ENCODE assay signal across 16 mouse cellular contexts in the genomic region with DNA sequence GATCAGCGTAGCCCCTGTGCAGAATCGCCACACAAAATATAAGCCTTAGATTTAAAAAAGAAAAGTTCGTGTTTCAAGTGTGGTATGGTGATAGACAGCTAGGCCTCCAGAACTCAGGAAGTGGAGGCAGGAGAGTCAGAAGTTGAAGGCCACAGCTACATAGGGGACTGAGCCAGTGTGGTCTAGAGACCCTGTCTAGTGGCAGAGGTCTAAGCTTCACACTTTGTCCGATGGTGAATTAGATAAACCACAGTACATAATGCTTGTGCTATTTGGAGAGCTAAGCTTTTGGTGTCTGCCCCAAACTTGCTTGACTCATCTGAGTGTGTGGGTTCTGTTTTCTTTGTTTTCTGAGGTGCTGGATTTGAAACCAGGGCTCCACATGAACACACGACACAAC. TPM values are rescaled to one million over a fixed set of nuclear protein-coding genes. Genes with fewer than 3 reads are reported as not detected.
"Had no signal": no experiment of that assay in that cellular context is flagged by ENCODE, and none has a peak within 500 bp of the region (broad histone marks: within the 10 kb centered on the region; RNA-seq: fewer than 3 reads in every experiment).

No protein-coding gene starts in this region.

- H3K9me3 ChIP-seq: heart, embryonic 10.5 days; heart, embryonic 12.5 days; hindbrain, embryonic 10.5 days; hindbrain, embryonic 12.5 days; intestine, embryonic 15.5 days; limb, embryonic 13.5 days; limb, embryonic 15.5 days had no signal

- H3K9ac ChIP-seq: heart, embryonic 12.5 days; hindbrain, embryonic 12.5 days; hindbrain, embryonic 14.5 days; intestine, embryonic 15.5 days; limb, embryonic 13.5 days; limb, embryonic 15.5 days had no signal

- DNase-seq: gastrocnemius, postnatal 10 days had no signal

- H3K4me2 ChIP-seq: heart, embryonic 12.5 days; hindbrain, embryonic 12.5 days; hindbrain, embryonic 14.5 days; intestine, embryonic 15.5 days; limb, embryonic 13.5 days; limb, embryonic 15.5 days had no signal

- ATAC-seq: intestine, embryonic 15.5 days; intestine, postnatal 0 days had no signal

- H3K36me3 ChIP-seq: heart, embryonic 10.5 days; heart, embryonic 12.5 days; hindbrain, embryonic 10.5 days; hindbrain, embryonic 12.5 days; intestine, embryonic 15.5 days; limb, embryonic 13.5 days; limb, embryonic 15.5 days had no signal

- H3K27me3 ChIP-seq: heart, embryonic 12.5 days; hindbrain, embryonic 12.5 days; intestine, embryonic 15.5 days; limb, embryonic 13.5 days; limb, embryonic 15.5 days had no signal

- H3K4me3 ChIP-seq: gastrocnemius, adult 2 months; heart, embryonic 10.5 days; heart, embryonic 12.5 days; hindbrain, embryonic 10.5 days; hindbrain, embryonic 12.5 days; intestine, embryonic 15.5 days; layer of hippocampus, adult 2 months; left cerebral cortex, adult 2 months; limb, embryonic 13.5 days; limb, embryonic 15.5 days had no signal

- H3K4me1 ChIP-seq: intestine, embryonic 15.5 days; limb, embryonic 13.5 days; limb, embryonic 15.5 days had no signal

- H3K27ac ChIP-seq: gastrocnemius, adult 2 months; heart, embryonic 10.5 days; hindbrain, embryonic 10.5 days; hindbrain, embryonic 12.5 days; hindbrain, embryonic 14.5 days; intestine, embryonic 15.5 days; layer of hippocampus, adult 2 months; left cerebral cortex, adult 2 months; limb, embryonic 13.5 days; limb, embryonic 15.5 days had no signal

RNA-seq across cellular contexts. Expression of a gene that starts 31.5 kb away (rescaled TPM):
- polyA plus RNA-seq: heart, embryonic 14.5 days; inflammation-experienced regulatory T-cells, adult 6 months; kidney, embryonic 14.5 days had no signal
